Mouse (Mus musculus) ES-CJ7 (cell line): ENCODE results near the gene Ammecr1.

Source experiments
- DNase-seq: peaks from one replicate; pipeline ENCODE4 v3.0.0; 2011; ENCODE audit warnings: low read depth, low spot score

Ammecr1 gene

DNA sequence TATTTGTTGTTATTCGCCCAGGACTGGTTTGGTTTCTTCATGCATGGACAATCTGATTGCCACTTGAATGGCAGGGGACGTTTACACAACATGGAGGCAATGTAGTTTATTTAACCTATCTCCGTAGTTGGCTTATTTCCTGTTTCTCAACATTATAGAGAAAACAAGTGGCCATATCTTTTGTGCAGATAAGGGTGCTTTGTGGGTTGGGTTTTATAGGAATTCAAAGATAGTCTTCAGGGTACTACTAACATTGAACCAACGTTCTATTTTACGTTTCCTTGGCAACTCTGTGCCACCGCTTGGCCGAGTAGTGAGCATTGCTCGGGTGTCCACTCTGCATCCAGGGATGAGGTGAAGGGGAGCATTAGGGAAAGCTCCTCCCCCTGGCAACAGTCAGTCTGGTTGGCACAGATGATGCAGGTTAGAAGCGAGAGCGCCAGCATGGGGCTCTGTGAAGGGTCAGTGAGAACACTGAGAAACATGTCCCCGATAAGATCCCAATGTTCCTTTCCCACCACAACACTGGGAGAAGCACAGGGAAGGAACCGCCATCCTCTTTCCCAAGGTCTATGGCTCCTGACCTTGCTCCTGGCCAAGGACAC lies 136.6 kb downstream of the Ammecr1 start:
- no peak for DNase-seq

DNA sequence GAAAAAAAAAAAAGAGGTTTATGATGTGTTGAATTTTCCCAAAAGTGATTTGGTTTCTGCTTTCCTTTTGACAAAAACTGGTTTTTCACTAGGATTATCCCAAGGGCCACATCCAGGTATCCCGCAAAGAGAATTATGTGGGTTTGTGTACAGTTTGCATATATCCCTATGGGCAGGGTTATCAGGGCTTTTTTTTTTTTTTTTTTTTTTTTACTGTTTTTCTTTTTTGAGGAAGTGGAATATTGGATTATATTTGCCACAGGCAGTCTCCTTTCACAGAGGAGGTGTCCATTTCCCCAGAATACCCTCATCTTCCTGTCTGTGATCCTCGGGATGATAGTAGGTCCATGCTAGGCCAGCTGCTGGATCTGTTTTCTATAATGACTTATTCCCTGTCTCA lies 137.3 kb downstream of the Ammecr1 start:
- no peak for DNase-seq

DNA sequence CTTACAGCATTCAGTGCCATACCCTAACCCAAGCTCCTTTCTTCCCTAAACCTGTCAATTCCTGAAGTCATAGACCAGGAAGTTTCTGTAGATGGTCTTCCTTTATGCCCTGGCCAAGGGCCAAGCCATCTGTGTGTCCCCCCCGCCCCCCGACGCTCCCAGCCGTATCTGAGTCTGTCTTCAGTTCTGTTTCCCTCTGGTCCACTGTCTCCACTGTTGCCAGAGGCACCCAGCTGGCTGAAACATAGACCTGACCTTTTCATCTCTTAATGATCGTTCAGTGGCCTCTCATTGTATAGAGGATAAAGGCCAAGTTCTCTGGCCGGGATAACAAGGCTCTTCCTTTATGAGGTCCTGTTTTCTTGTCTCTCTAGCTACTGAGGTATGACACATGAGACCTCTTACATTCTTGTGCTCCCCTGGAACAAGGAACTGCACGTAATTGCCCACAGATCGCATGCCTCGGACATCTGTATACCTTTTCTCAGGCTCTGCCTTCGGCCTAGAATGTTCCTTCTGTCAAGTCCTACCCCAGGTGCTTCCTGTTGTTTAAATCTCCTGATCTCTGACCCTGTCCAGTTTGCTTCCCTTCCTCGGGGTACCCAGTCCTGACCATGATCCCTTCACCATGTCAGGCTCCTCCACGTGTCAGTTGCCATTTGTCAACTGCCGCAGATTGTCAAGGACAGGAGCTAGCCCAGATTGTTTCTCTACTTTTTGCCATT lies 138.2 kb downstream of the Ammecr1 start:
- no peak for DNase-seq

DNA sequence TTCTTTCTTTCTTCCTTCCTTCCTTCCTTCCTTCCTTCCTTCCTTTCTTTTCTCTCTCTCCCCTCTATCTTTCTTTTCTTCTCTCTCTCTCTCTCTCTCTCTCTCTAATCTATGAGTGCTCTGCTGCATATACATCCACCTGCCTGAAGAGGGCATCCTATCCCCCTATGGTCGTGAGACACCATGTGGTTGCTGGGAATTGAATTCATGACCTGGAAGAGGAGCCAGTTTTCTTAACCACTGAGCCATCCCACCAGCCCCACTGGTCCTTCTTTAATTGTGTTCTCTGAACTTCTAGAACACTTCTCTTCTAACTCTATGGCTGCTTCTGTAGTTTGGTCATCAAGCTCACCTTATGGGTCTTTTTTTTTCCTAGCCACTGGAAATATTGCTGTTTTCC lies 138.9 kb downstream of the Ammecr1 start:
- peak; percentile 8 for DNase-seq

DNA sequence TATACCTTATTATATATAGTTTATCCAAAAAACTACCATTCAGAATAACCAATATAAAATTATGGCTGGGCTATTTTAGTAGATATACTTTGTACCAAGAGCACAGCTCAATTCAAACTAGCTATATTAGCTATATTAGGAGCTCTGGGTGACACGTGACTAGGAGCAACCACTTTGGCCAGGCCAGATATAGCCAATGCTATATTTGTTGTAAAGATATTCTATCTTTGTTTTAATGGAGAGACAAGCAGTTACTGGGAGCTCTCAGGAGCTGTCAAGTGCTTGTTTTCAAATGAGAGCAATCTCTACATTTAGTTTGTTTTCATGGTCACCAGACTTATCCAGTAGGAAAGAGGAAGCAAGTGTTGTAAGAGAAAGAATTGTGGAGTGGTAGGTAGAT lies 141.2 kb downstream of the Ammecr1 start:
- DNase-seq, result no peak

DNA sequence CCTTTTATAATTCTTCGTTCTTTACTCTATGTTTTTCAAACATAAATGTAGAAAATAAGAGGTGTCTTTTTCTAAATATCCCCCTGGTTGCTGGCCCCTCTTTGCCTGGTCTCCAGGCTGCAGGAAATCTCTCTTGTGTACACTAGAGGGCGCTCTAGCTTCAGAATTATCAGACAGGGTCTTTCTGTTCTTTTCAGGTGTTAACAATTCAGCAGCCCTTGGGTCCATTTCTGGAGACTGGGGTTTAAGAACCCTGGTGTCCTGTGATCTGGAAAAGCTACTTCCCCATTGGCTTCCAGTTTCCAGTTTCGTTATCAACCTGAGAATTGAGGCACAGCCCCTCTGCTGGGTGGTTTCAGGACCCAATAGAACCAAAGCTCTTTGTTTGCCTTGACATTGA lies 144.7 kb downstream of the Ammecr1 start:
- DNase-seq, result peak; percentile 8

DNA sequence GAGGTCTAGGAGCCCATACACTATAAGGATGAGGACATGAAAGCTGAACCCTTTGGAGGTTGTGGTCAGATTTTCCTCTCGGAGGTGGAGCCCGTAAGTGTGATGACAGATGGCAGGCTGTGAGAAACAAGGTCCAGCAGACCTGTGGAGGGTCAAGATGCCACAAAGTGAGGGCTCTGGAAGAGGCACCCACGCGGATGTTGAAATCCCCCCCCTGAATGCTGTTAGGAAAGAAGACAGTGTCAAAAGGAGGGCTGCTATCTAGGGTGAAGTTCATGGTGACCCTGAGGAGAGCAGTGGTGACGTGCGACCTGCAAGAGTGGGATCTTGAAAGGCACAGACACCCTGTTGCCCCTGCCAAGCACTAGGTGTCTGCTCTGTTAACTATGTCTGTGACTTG lies 145.3 kb downstream of the Ammecr1 start:
- no peak for DNase-seq

DNA sequence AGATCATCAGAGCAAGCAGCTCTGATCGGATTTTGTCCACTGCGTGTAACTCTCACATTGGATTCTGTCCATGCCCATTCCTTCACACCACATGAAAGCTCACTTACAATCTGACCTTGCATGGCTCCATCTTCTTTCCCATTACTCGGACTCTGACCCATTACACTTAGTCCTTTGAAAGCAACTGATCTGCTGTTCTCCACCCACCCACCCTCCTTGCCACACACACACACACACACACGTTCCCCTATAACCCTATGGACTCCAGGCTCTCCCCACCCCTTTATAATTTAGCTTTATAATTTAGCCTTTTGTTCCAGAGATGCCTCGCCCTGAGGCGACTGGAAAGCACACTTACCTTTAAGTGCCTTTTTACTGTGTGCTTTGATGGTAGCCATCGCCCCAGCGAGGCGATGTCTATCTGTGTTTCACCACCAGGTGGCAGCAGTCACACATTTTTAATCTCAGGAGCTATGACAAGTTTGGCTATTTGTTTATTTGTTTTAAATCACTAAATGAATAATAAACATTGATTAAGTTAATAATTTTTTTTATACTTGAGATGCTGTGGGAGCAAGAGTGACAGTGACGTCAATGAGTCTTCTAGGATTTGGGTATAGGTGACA lies 148.4 kb downstream of the Ammecr1 start:
- DNase-seq, result peak; percentile 31

DNA sequence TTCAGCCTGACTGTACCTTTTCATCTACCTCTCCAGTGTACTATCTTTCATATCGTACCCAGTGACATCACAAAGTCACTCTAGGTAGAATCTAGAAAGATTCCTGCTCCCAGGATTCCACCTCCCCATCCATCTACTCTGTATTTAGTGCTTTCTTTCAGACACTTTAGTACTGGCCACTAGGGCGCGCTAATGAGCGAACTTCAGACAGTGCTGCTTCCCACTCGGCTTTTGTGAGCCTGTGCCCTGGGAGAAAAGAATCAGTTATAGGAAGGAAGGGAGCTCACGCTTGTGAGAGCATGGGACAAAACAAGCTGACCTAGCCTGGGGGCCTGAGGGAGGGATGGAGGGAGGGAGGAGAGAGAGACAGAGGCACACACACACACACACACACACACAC lies 153.4 kb downstream of the Ammecr1 start:
- peak; percentile 45 for DNase-seq

DNA sequence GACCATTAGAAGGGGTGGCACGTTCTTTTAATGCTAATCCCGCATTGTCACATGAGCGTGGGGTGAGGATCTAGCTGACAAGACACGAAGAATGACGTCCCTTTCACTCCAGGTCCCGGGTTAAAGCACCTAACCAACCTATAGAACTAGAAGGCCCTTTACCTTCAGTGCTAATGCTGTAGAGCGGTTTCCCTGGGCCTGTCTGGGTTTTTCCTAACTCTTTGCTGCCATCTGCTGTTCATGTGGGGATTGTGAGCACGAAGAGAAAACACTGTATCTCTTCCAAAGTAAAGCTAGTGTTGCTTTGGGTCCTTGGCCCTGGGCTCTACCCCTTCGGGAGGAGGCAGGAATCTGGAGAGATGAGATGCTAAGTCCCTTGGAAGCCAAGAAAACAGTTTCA lies 158.1 kb downstream of the Ammecr1 start:
- peak; percentile 30 for DNase-seq

DNA sequence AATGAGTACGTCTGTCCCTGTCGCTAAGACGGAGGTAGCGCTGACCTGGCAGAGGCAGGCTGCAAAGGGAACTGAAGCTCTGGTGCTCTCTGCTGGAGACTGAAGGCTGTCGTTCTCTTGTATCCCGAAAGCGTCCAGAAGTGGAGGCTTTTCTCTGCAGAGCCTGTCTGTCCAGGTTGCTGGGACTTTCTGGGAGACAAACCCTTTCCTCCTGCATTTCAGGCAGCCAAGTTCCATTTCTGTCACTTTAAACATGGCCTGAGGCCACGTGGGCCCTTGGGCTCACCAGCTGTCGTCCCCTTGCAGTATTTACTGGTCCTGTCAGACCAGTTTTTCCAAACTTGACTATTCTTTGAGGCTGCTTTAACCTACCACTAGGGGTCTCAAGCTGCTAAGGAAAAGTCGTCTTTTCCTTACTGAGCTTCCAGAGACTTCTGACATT lies 159.9 kb downstream of the Ammecr1 start:
- peak; percentile 48 for DNase-seq

DNA sequence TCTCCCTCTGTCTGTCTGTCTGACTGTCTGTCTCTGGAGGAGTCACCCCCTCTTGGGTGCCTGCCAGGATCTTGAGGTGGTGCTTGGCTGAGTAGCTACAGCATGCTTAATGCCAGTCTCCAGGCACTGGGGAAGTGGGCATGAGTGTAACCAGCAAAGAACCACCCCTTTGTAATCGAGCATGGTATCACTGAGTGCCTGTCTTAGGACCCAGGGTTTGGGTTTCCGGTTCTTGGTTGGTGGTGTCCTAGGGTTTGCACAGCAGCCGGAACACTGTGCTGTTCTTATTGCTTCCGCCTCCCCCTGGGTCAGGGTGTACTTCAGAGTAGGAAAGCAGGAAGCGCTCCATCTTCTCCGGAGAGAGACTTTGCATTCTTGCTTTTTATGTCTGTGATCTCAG lies 160.4 kb downstream of the Ammecr1 start:
- DNase-seq, result no peak

DNA sequence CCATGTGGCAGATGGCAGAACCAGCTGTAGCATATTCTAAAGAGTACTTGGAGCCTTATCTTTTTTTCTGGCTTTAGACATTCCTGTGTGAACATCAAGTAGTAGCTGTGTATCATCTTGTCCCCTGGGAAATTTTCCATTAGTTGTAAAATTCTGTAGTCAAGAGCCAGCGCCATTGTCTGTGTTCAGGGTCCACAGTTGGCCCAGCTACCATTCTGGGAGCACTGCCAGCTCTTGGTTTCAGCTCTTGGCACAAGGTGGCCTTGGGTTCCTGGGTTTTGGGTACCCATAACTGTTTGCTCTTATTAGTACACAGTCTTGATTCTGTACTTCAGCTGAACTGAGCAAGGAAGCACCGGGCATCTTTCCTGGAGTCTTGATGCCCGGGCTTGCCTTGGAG lies 161.9 kb downstream of the Ammecr1 start:
- no peak for DNase-seq
